Mouse (Mus musculus): ENCODE results near the gene H2-DMb2.

GRCm38 (mm10) chr17:34155534-34155933 lies 12.4 kb downstream of the H2-DMb2 start:
- TF ChIP-seq CTCF (IDR thresholded peaks at IDR 0.05; ENCODE audit: insufficient read depth, low read depth, low read length) (no peak), POLR2A (IDR thresholded peaks at IDR 0.05; ENCODE audit: insufficient read depth, low read depth, low read length) (no peak)

Data from olfactory bulb, adult 2 months (tissue).